In genomic region chr7:123861706-123862105, GRCm38 (mm10) we compare ENCODE assay signal across 28 mouse cellular contexts.
DNase-seq lines count a peak whose midpoint lies in the region; TF ChIP-seq lines count a peak whose summit lies in the region.
"Had no signal": no experiment of that assay in that cellular context is flagged by ENCODE, and none has a peak within 500 bp of the region (broad histone marks: within the 10 kb centered on the region; RNA-seq: fewer than 3 reads in every experiment).

No protein-coding gene starts in this region.

- intact Hi-C loops in left cerebral cortex, postnatal 14 days (cut with DNase I): no loop called here
- intact Hi-C loops in left cerebral cortex, adult 2 months (cut with DNase I): no loop called here

- no peak overlapping the region for H3K4me3 ChIP-seq in left cerebral cortex, adult 2 months
- no peak overlapping the region for H3K4me3 ChIP-seq in layer of hippocampus, adult 2 months
- H3K4me3 ChIP-seq: embryonic facial prominence, embryonic 10.5 days; embryonic facial prominence, embryonic 13.5 days; erythroblast, embryonic 14.5 days; forebrain, embryonic 12.5 days; forebrain, embryonic 15.5 days; heart, adult 2 months; heart, embryonic 10.5 days; heart, embryonic 13.5 days had no signal

- no peak for TF ChIP-seq CTCF in left cerebral cortex, adult 2 months (IDR thresholded peaks at IDR 0.05)
- no peak for TF ChIP-seq CTCF in layer of hippocampus, adult 2 months (conservative IDR thresholded peaks at IDR 0.05)

- no peak overlapping the region for H3K27ac ChIP-seq in left cerebral cortex, adult 2 months
- no peak overlapping the region for H3K27ac ChIP-seq in layer of hippocampus, adult 2 months
- H3K27ac ChIP-seq: embryonic facial prominence, embryonic 10.5 days; embryonic facial prominence, embryonic 13.5 days; forebrain, embryonic 12.5 days; forebrain, embryonic 15.5 days; heart, adult 2 months; heart, embryonic 10.5 days; heart, embryonic 13.5 days; hindbrain, embryonic 14.5 days; hindbrain, postnatal 0 days had no signal

- DNase-seq in layer of hippocampus, adult 11-12 months (ENCODE audit: low spot score): peak; percentile 3
- no peak for DNase-seq in layer of hippocampus, adult 8-10 months (ENCODE audit: low spot score in 2 of 2)
- DNase-seq in left cerebral cortex, postnatal 14 days (ENCODE audit: low spot score in 2 of 2): peak; percentile 5 to 20
- DNase-seq in left cerebral cortex, adult 2 months (ENCODE audit: extremely low spot score in 1 of 2, low spot score in 2 of 2): no peak
- peak; percentile 60 for DNase-seq in brain, adult 2 months (ENCODE audit: low read depth, low spot score)
- peak; percentile 1 to 34 for DNase-seq in right cerebral cortex, postnatal 36 days (ENCODE audit: low spot score in 2 of 2)
- DNase-seq in layer of hippocampus, adult 2 months (ENCODE audit: low spot score in 2 of 2): no peak
- DNase-seq: adrenal gland, adult 2 months; adrenal gland, postnatal 14 days; cerebellum, adult 11-12 months; cerebellum, adult 8-10 months; cerebellum, postnatal 10 days; cerebellum, postnatal 36 days; embryo, embryonic 11 days; gastrocnemius, postnatal 10 days; gastrocnemius, postnatal 36 days; heart, adult 2 months; heart, postnatal 14 days; heart, postnatal 4 days had no signal

Comparison
In these comparisons a context has a peak if more than half of its experiments do, and no peak if none do; other contexts are left out.
1. DNase-seq: peak in layer of hippocampus, adult 11-12 months (single experiment), left cerebral cortex, postnatal 14 days (2 of 2), brain, adult 2 months (single experiment) and right cerebral cortex, postnatal 36 days (2 of 2); none in layer of hippocampus, adult 8-10 months (0 of 2), left cerebral cortex, adult 2 months (0 of 2) and layer of hippocampus, adult 2 months (0 of 2).